Mouse (Mus musculus) E14TG2a.4 (cell line): Measurements from ENCODE around the gene Sec61b.

ENCODE experiments used
- H3K27me3 ChIP-seq: 2 replicates; pipeline ENCODE4 v1.6.1; 2014; ENCODE audit warnings: low read length, control low read depth; ENCODE audit not compliant: insufficient read depth
- H3K36me3 ChIP-seq: 2 replicates; pipeline ENCODE4 v1.6.1; 2014; ENCODE audit warnings: low read length, control low read depth; ENCODE audit not compliant: insufficient read depth
- H3K4me1 ChIP-seq: replicated peaks from 2 replicates; pipeline ENCODE4 v1.6.1; 2014; ENCODE audit warnings: low read depth, low read length, control low read depth
- H3K4me3 ChIP-seq: replicated peaks from 2 replicates; pipeline ENCODE4 v1.5.1; 2014; ENCODE audit warnings: mild to moderate bottlenecking, low read length
- H3K9me3 ChIP-seq: 2 replicates; pipeline ENCODE4 v1.6.1; 2014; ENCODE audit warnings: low read length, control low read depth
- CTCF ChIP-seq: conservative IDR thresholded peaks from 2 replicates; pipeline ENCODE4 v1.5.1; 2014; ENCODE audit warnings: low read length
- NANOG ChIP-seq: IDR thresholded peaks from 2 replicates; pipeline ENCODE4 v1.6.1; 2014; ENCODE audit warnings: borderline replicate concordance, low read length, mixed read lengths
- POU5F1 ChIP-seq: IDR thresholded peaks from 2 replicates; pipeline ENCODE4 v1.6.1; 2014; ENCODE audit warnings: low read length, borderline replicate concordance

Gene Sec61b

DNA sequence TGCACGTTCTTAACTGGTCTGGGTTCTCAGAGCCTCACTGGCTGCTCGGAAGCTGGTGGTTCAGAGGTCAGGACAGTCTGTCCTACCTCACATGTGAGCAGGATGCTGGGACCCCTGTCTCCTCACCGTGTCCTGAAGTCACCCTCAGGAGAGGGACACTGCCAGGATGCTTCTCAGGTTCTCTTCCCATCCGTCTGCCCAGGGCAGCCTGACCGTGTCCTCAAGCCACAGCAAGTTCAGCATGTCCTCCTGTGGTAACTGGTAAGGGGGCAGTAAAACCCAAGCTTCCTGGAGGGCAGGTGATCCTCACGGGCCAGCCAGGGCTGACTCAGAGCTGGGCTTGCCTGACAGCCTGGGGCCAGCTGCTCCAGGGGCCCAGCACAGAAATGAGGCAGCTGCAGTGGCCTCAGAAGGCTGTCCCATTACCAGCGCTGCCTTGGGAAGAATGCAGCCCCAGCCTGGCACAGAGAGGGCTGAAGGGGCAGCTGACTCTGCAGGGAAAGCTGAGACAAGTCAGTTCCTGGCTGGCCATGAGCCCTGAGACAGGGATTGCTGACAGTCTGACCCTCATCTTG, 23.4 kb downstream of the Sec61b start:
- Histone ChIP-seq H3K9me3 (no peaks in the 10 kb centered on the region), H3K36me3 (no peaks in the 10 kb centered on the region), H3K27me3 (no peaks in the 10 kb centered on the region), H3K4me3 (no peak overlapping the region), H3K4me1 (peaks cover 4% of the 10 kb centered on the region; the same call in 1 of the 2 replicates)
- TF ChIP-seq CTCF = no peak
- no peak for TF ChIP-seq POU5F1
- no peak for TF ChIP-seq NANOG

DNA sequence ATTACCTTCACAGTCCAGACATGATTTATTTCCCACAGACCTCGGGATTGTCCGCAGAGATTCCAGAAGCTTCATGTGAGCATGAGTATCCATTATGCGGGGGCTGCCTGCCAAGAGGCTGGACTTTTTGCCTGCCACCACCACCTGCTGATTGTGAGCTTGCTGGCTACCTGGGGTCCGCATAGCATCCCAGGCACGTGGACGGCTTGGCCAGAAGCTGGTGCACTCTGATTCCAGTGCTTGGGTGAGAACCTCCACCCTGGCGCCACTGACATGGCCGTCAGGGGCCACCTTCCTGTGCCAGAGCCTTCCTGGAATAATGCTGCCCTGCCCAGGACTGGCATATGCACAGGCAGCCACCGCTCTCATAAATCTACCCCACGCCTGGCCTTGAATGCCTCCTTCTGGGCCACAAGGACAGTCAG, 24.7 kb downstream of the Sec61b start:
- Histone ChIP-seq H3K4me1 (peaks cover 4% of the 10 kb centered on the region; the same call in 1 of the 2 replicates), H3K27me3 (no peaks in the 10 kb centered on the region), H3K4me3 (no peak overlapping the region), H3K36me3 (no peaks in the 10 kb centered on the region), H3K9me3 (peaks cover 5% of the 10 kb centered on the region; the same call in 1 of the 2 replicates)
- no peak for TF ChIP-seq NANOG
- TF ChIP-seq POU5F1 = no peak
- no peak for TF ChIP-seq CTCF

DNA sequence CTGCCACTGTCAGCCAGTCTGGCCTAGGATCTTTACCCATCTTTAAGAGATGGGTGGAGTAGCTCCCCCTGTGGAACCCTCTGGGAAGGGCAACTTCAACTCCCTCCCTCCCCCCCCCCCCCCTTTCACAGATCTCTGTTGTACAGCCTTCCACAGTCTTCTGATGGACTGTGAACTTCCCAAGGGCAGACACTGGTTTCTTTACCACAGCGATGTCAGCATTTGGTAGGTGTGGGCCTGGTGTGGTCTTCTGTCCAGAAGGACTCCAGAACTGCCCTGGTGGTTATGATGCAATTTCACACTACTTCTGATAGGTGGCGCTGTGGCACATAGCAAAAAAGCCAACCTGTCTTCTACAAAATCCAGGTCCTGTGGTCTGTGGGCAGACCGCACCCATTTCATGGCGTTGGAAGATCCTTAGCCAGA, 28.1 kb downstream of the Sec61b start:
- Histone ChIP-seq H3K36me3 (no peaks in the 10 kb centered on the region), H3K4me1 (peaks cover 4% of the 10 kb centered on the region; the same call in 1 of the 2 replicates), H3K9me3 (peaks cover 5% of the 10 kb centered on the region; the same call in 1 of the 2 replicates), H3K4me3 (no peak overlapping the region), H3K27me3 (no peaks in the 10 kb centered on the region)
- TF ChIP-seq NANOG (no peak), POU5F1 (no peak), CTCF (peak; percentile 77)

DNA sequence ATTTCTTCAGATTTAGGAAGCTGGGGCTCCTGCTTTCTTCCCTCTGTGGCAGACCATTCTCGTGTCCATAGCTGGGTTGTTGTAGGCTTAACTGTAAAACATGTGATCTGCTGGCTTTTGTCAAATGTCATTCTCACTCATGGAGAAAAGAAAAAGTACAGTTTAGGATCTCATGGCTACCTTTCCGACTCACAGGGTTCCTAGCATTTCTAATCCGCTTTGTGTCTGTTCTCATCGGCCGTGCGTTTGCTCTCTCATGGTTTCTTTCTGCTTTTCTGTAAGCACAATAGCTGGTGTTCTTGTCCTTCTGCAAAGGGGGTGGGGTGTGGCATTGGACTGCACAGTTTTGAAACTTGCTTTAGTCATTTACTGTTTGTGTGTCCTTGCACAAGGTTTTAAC, 28.6 kb downstream of the Sec61b start:
- TF ChIP-seq NANOG (no peak), POU5F1 (no peak), CTCF (no peak)
- no peaks in the 10 kb centered on the region for H3K27me3 ChIP-seq
- no peaks in the 10 kb centered on the region for H3K36me3 ChIP-seq
- H3K4me3 ChIP-seq = no peak overlapping the region
- H3K4me1 ChIP-seq = peaks cover 4% of the 10 kb centered on the region; the same call in 1 of the 2 replicates
- peaks cover 5% of the 10 kb centered on the region; the same call in 1 of the 2 replicates for H3K9me3 ChIP-seq

DNA sequence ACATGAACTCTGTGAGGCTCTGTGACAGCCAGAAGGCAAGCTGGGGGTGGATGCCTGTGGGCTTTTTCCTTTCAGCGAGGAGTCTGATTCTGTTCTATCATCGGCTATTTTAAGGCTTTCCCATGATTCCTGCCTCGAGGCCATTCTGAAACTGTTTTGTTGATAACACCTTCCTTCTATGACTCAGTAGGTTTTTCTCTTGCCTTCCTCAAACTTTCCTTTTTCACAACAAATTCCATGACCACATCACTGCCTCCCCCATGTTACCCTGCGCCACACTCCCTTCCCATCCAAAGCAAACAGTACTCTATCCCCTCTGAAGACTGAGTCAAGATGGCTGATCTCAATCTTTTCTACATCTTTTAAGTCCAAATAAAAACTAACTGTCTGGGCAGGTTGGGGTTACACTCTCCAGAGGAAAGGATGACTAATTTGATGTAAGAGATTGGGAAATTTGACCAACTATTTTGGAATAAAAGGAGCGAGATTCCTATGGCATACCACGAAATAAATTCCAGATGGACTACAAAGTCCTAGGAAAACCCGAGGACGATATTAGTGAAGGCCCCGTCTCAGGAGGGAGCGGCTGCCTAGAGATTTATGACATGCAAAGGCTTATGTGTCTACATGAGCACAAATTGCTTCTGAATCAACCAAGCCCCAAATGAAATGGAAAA, 30.5 kb downstream of the Sec61b start:
- Histone ChIP-seq H3K4me3 (no peak overlapping the region), H3K36me3 (no peaks in the 10 kb centered on the region), H3K4me1 (peaks cover 4% of the 10 kb centered on the region; the same call in 1 of the 2 replicates), H3K27me3 (no peaks in the 10 kb centered on the region), H3K9me3 (peaks cover 5% of the 10 kb centered on the region; the same call in 1 of the 2 replicates)
- TF ChIP-seq CTCF (no peak), NANOG (no peak), POU5F1 (no peak)

DNA sequence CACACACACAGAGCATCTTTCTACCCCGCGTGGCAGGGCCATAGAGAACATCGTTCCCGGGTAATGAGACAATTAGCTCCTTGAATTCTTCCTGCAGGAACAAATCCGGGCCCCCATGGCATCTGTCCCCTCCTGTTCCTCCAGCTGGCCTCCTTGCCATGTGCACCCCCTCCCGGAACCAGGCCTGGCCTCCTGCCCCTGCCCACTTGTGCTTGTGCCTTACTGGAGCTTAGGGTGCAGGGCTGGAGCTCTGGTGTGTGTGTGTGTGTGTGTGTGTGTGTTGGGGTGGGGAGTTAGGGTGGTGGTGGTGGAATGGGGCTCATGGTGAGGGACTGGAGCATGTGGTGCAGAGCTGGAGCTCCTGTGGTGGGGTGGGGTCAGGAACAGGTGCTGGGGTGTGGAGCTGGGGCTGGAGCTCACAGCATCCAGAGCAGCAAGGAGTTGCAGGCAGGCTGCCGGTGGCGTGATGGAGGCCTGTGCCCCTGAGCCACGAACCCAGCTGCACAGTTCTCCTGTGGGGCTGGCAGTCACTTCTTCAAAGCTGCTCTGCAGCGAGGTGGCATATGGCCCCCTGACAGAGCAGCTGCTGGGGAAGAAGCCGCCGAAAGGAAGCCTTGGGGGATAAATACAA, 44.2 kb downstream of the Sec61b start:
- Histone ChIP-seq H3K4me1 (no peaks in the 10 kb centered on the region), H3K9me3 (no peaks in the 10 kb centered on the region), H3K36me3 (no peaks in the 10 kb centered on the region)

DNA sequence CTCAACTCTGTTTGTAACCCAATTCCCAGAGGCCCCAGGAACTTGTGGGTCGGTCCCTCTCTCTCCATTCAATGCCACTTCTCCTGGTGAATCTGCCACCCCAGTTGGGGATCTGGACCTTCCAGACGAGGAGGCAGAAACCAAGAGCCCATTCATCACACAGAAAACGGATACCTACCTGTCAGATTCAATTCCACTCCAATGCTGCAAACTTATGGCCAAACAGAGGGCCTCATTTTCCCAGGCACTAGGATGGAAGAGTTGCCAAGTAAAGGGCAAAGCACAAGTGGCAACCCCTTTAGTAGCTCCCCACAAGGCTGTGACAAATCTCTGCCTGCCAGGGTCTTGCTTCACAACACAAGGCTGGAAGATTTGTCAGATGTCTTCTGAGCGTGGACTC, 45.6 kb downstream of the Sec61b start:
- no peaks in the 10 kb centered on the region for H3K4me1 ChIP-seq

More for the DNA sequence above, 44.2 kb downstream of the Sec61b start:
- Histone ChIP-seq H3K27me3 (peaks cover 24% of the 10 kb centered on the region), H3K4me3 (no peak overlapping the region)
- TF ChIP-seq NANOG = no peak
- TF ChIP-seq POU5F1 = no peak
- TF ChIP-seq CTCF = no peak

DNA sequence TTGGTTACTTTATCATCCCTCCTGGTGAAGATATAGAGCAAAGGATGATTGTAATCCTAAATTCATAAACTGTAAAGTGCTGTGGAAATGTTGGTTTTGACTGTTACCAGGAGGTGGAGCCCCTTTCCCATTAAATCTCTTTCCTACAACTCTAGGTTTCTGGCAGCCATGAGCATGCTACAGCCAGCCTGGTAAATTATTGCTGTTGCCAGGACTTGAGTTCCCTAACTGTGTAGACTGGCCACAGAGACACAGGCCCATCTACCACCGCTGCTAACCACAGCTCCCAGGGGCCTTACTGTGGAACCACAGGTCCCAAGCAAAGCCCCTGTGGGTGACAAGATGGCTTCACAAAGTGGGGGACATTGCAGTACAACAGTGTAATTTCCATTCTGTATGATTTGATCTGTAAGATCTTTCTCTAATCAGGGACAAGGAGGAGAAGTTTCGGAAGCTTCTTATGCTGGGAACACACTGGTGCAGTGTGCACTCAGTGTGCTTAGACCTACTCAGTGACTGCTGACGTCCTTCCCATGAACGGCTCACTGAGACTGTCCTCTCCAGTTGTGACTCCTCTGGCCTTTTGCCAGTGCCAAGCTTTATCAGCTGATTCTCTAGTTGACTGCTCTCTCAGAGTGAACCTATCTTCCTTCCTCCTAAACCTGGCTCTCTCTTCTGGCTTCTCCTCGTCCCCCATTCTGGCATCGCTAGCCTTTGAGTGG, 47.6 kb downstream of the Sec61b start:
- Histone ChIP-seq H3K27me3 (peaks cover 22% of the 10 kb centered on the region), H3K36me3 (no peaks in the 10 kb centered on the region), H3K4me3 (no peak overlapping the region), H3K9me3 (no peaks in the 10 kb centered on the region), H3K4me1 (0 out of 2 replicates have a peak, but pooled peaks cover 2% of the 10 kb centered on the region)
- TF ChIP-seq NANOG (no peak), CTCF (no peak), POU5F1 (no peak)

More for the DNA sequence above, 45.6 kb downstream of the Sec61b start:
- peaks cover 22% of the 10 kb centered on the region for H3K27me3 ChIP-seq
- H3K36me3 ChIP-seq = no peaks in the 10 kb centered on the region
- TF ChIP-seq NANOG (no peak), POU5F1 (no peak), CTCF (no peak)
- no peak overlapping the region for H3K4me3 ChIP-seq
- H3K9me3 ChIP-seq = no peaks in the 10 kb centered on the region
